Mouse (Mus musculus) E14TG2a.4 (cell line): ENCODE measurements around the gene Tctex1d1.

Source experiments
- CTCF ChIP-seq: conservative IDR thresholded peaks from 2 replicates; pipeline ENCODE4 v1.5.1; 2014; ENCODE audit warnings: low read length
- NANOG ChIP-seq: IDR thresholded peaks from 2 replicates; pipeline ENCODE4 v1.6.1; 2014; ENCODE audit warnings: borderline replicate concordance, low read length, mixed read lengths
- POU5F1 ChIP-seq: IDR thresholded peaks from 2 replicates; pipeline ENCODE4 v1.6.1; 2014; ENCODE audit warnings: low read length, borderline replicate concordance

- no peak for TF ChIP-seq CTCF
- no peak for TF ChIP-seq NANOG
- TF ChIP-seq POU5F1: no peak
These were observed 23.0 kb upstream of the Tctex1d1 start for GRCm38 (mm10) chr4:102955294-102955956.
